In genomic region chr5:88917221-88917620, GRCm38 (mm10) we compare ENCODE assay signal across 24 mouse cellular contexts. TPM values are rescaled to one million over a fixed set of nuclear protein-coding genes. Genes with fewer than 3 reads are reported as not detected.
DNase-seq lines count a peak whose midpoint lies in the region; ATAC-seq and TF ChIP-seq lines count a peak whose summit lies in the region.
"Had no signal": no experiment of that assay in that cellular context is flagged by ENCODE, and none has a peak within 500 bp of the region (broad histone marks: within the 10 kb centered on the region; RNA-seq: fewer than 3 reads in every experiment).

No protein-coding gene starts in this region.

- no peak overlapping the region for H3K9ac ChIP-seq in heart, adult 2 months (ENCODE audit: low read depth, low read length)
- H3K9ac ChIP-seq in heart, embryonic 11.5 days (ENCODE audit: low read depth, low read length) = no peak overlapping the region
- H3K9ac ChIP-seq in liver, adult 2 months (ENCODE audit: low read depth, low read length) = peak overlapping the region; percentile 21; the same call in 1 of the 2 replicates
- H3K9ac ChIP-seq in liver, embryonic 12.5 days = no peak overlapping the region
- H3K9ac ChIP-seq in intestine, embryonic 16.5 days (ENCODE audit: low read depth, low read length) = no peak overlapping the region
- 0 out of 2 replicates have a peak overlapping the region, but pooled peaks have one; percentile 17 for H3K9ac ChIP-seq in stomach, embryonic 16.5 days (ENCODE audit: low read length)
- H3K9ac ChIP-seq in kidney, embryonic 16.5 days (replicated peaks; ENCODE audit: low read length) = no peak overlapping the region
- H3K9ac ChIP-seq: forebrain, postnatal 0 days; heart, embryonic 12.5 days; heart, embryonic 15.5 days; hindbrain, embryonic 13.5 days had no signal

- no peaks in the 10 kb centered on the region for H3K79me2 ChIP-seq in heart, adult 2 months (replicated peaks; ENCODE audit: control insufficient read depth, insufficient read depth, low read length)
- H3K79me2 ChIP-seq in liver, adult 2 months (ENCODE audit: control insufficient read depth, insufficient read depth, low read length) = peaks cover 13% of the 10 kb centered on the region

- peaks cover 6% of the 10 kb centered on the region; the same call in 1 of the 2 replicates for H3K36me3 ChIP-seq in heart, adult 2 months (ENCODE audit: control insufficient read depth, insufficient read depth, low read length)
- no peaks in the 10 kb centered on the region for H3K36me3 ChIP-seq in heart, embryonic 11.5 days (ENCODE audit: control insufficient read depth, insufficient read depth, low read length)
- no peaks in the 10 kb centered on the region for H3K36me3 ChIP-seq in liver, adult 2 months (ENCODE audit: control insufficient read depth, insufficient read depth, low read length)
- no peaks in the 10 kb centered on the region for H3K36me3 ChIP-seq in liver, embryonic 12.5 days
- H3K36me3 ChIP-seq in intestine, embryonic 16.5 days (ENCODE audit: control insufficient read depth, insufficient read depth, low read length) = no peaks in the 10 kb centered on the region
- H3K36me3 ChIP-seq in stomach, embryonic 16.5 days (ENCODE audit: control insufficient read depth, insufficient read depth, low read length) = no peaks in the 10 kb centered on the region
- H3K36me3 ChIP-seq in kidney, embryonic 16.5 days (ENCODE audit: insufficient read depth, low read length) = no peaks in the 10 kb centered on the region
- H3K36me3 ChIP-seq: forebrain, embryonic 10.5 days; heart, embryonic 12.5 days; heart, embryonic 15.5 days; hindbrain, embryonic 10.5 days; hindbrain, embryonic 13.5 days had no signal

- H3K9me3 ChIP-seq in heart, embryonic 11.5 days (replicated peaks; ENCODE audit: control insufficient read depth, low read length) = no peaks in the 10 kb centered on the region
- H3K9me3 ChIP-seq in liver, embryonic 12.5 days (replicated peaks) = no peaks in the 10 kb centered on the region
- no peaks in the 10 kb centered on the region for H3K9me3 ChIP-seq in intestine, embryonic 16.5 days (ENCODE audit: control insufficient read depth, low read length)
- H3K9me3 ChIP-seq in stomach, embryonic 16.5 days (replicated peaks; ENCODE audit: control insufficient read depth, low read length) = no peaks in the 10 kb centered on the region
- no peaks in the 10 kb centered on the region for H3K9me3 ChIP-seq in kidney, embryonic 16.5 days (ENCODE audit: low read length)
- H3K9me3 ChIP-seq: forebrain, embryonic 10.5 days; heart, embryonic 12.5 days; heart, embryonic 15.5 days; hindbrain, embryonic 10.5 days; hindbrain, embryonic 13.5 days had no signal

- no peaks in the 10 kb centered on the region for H3K27me3 ChIP-seq in heart, adult 2 months (ENCODE audit: control insufficient read depth, insufficient read depth, low read length)
- H3K27me3 ChIP-seq in heart, embryonic 11.5 days (ENCODE audit: control insufficient read depth, insufficient read depth, low read length) = no peaks in the 10 kb centered on the region
- H3K27me3 ChIP-seq in liver, adult 2 months (ENCODE audit: control insufficient read depth, insufficient read depth, low read length) = no peaks in the 10 kb centered on the region
- H3K27me3 ChIP-seq in liver, embryonic 12.5 days (replicated peaks) = no peaks in the 10 kb centered on the region
- H3K27me3 ChIP-seq in intestine, embryonic 16.5 days (replicated peaks; ENCODE audit: control insufficient read depth, insufficient read depth, low read length) = no peaks in the 10 kb centered on the region
- H3K27me3 ChIP-seq in stomach, embryonic 16.5 days (ENCODE audit: control insufficient read depth, insufficient read depth, low read length) = no peaks in the 10 kb centered on the region
- no peaks in the 10 kb centered on the region for H3K27me3 ChIP-seq in kidney, embryonic 16.5 days (ENCODE audit: insufficient read depth, low read length)
- H3K27me3 ChIP-seq: heart, embryonic 12.5 days; heart, embryonic 15.5 days; hindbrain, embryonic 13.5 days had no signal

- no peak overlapping the region for H3K4me3 ChIP-seq in heart, adult 2 months
- H3K4me3 ChIP-seq in heart, embryonic 11.5 days (ENCODE audit: low read depth, low read length) = no peak overlapping the region
- no peak overlapping the region for H3K4me3 ChIP-seq in liver, adult 2 months (ENCODE audit: insufficient read depth, low read depth, low read length)
- no peak overlapping the region for H3K4me3 ChIP-seq in liver, embryonic 12.5 days
- no peak overlapping the region for H3K4me3 ChIP-seq in intestine, embryonic 16.5 days (ENCODE audit: low read length)
- no peak overlapping the region for H3K4me3 ChIP-seq in stomach, embryonic 16.5 days (replicated peaks; ENCODE audit: low read length)
- no peak overlapping the region for H3K4me3 ChIP-seq in kidney, embryonic 16.5 days (ENCODE audit: low read length)
- H3K4me3 ChIP-seq: forebrain, embryonic 10.5 days; gastrocnemius, adult 2 months; heart, embryonic 12.5 days; heart, embryonic 15.5 days; hindbrain, embryonic 10.5 days; hindbrain, embryonic 13.5 days had no signal

- no peaks in the 10 kb centered on the region; the same call in 1 of the 2 replicates for H3K4me1 ChIP-seq in heart, adult 2 months (ENCODE audit: control insufficient read depth, insufficient read depth, low read length)
- H3K4me1 ChIP-seq in heart, embryonic 11.5 days (ENCODE audit: control insufficient read depth, insufficient read depth, low read length) = peaks cover 7% of the 10 kb centered on the region
- peaks cover 12% of the 10 kb centered on the region for H3K4me1 ChIP-seq in liver, adult 2 months (ENCODE audit: control insufficient read depth, insufficient read depth, low read length)
- no peaks in the 10 kb centered on the region for H3K4me1 ChIP-seq in liver, embryonic 12.5 days
- no peaks in the 10 kb centered on the region for H3K4me1 ChIP-seq in intestine, embryonic 16.5 days (ENCODE audit: control insufficient read depth, insufficient read depth, low read length)
- H3K4me1 ChIP-seq in stomach, embryonic 16.5 days (ENCODE audit: control insufficient read depth, insufficient read depth, low read length) = peaks cover 3% of the 10 kb centered on the region; the same call in 1 of the 2 replicates
- H3K4me1 ChIP-seq in kidney, embryonic 16.5 days (ENCODE audit: insufficient read depth, low read length) = peaks cover 4% of the 10 kb centered on the region; the same call in 1 of the 2 replicates
- H3K4me1 ChIP-seq: forebrain, embryonic 10.5 days; hindbrain, embryonic 10.5 days; hindbrain, embryonic 13.5 days had no signal

- no peak for ATAC-seq in heart, embryonic 11.5 days (replicated peaks; ENCODE audit: insufficient number of reproducible peaks, low FRiP score, low TSS enrichment)
- no peak for ATAC-seq in liver, embryonic 12.5 days
- ATAC-seq in intestine, embryonic 16.5 days = no peak
- ATAC-seq in stomach, embryonic 16.5 days (ENCODE audit: insufficient read depth, low FRiP score) = no peak
- ATAC-seq in kidney, embryonic 16.5 days (ENCODE audit: low FRiP score, low TSS enrichment) = no peak
- ATAC-seq: activated CD4-positive, CD25-positive, alpha-beta regulatory T cell, adult 4 months; forebrain, embryonic 14.5 days; forebrain, postnatal 0 days; hindbrain, embryonic 16.5 days had no signal

- H3K27ac ChIP-seq in heart, adult 2 months = peak overlapping the region; percentile 64
- H3K27ac ChIP-seq in heart, embryonic 11.5 days (ENCODE audit: low read depth, low read length) = no peak overlapping the region
- H3K27ac ChIP-seq in liver, adult 2 months (replicated peaks; ENCODE audit: insufficient read depth, low read depth, low read length) = peak overlapping the region; percentile 91
- no peak overlapping the region for H3K27ac ChIP-seq in liver, embryonic 12.5 days
- H3K27ac ChIP-seq in intestine, embryonic 16.5 days (ENCODE audit: low read length) = peak overlapping the region; percentile 46; the same call in 1 of the 2 replicates
- H3K27ac ChIP-seq in stomach, embryonic 16.5 days (ENCODE audit: low read length) = no peak overlapping the region
- no peak overlapping the region for H3K27ac ChIP-seq in kidney, embryonic 16.5 days (ENCODE audit: low read length)
- H3K27ac ChIP-seq: forebrain, embryonic 10.5 days; gastrocnemius, adult 2 months; hindbrain, embryonic 10.5 days; hindbrain, embryonic 13.5 days had no signal

- no peak for TF ChIP-seq CTCF in heart, adult 2 months (IDR thresholded peaks at IDR 0.05)
- TF ChIP-seq CTCF in liver, adult 2 months (IDR thresholded peaks at IDR 0.05; ENCODE audit: low read depth, low read length) = no peak

- intact Hi-C loops in heart, adult 2 months (cut with DNase I) = no loop called here
- intact Hi-C loops in left cerebral cortex, postnatal 14 days (cut with DNase I) = no loop called here

- no peak overlapping the region for H3K4me2 ChIP-seq in heart, embryonic 11.5 days
- H3K4me2 ChIP-seq in liver, embryonic 12.5 days = no peak overlapping the region
- H3K4me2 ChIP-seq in intestine, embryonic 16.5 days (ENCODE audit: low read depth, low read length) = 0 out of 2 replicates have a peak overlapping the region, but pooled peaks have one; percentile 4
- H3K4me2 ChIP-seq in stomach, embryonic 16.5 days (ENCODE audit: low read depth, low read length) = no peak overlapping the region
- no peak overlapping the region for H3K4me2 ChIP-seq in kidney, embryonic 16.5 days (replicated peaks; ENCODE audit: low read depth, low read length)
- H3K4me2 ChIP-seq: hindbrain, embryonic 13.5 days had no signal

- DNase-seq in heart, adult 2 months = no peak
- peak; percentile 78 for DNase-seq in liver, adult 2 months (ENCODE audit: extremely low read depth, low read depth, low spot score)
- DNase-seq in left cerebral cortex, postnatal 14 days (ENCODE audit: low spot score in 2 of 2) = no peak
- DNase-seq: adrenal gland, adult 8-10 months; adrenal gland, postnatal 25 days; cerebellum, adult 18-20 months; cerebellum, adult 9-10 months; cerebellum, postnatal 14 days; forebrain, postnatal 0 days; gastrocnemius, adult 2 months; gastrocnemius, postnatal 14 days had no signal

- TF ChIP-seq POLR2A in heart, adult 2 months (IDR thresholded peaks at IDR 0.05; ENCODE audit: insufficient read depth, low read depth, low read length) = no peak
- TF ChIP-seq POLR2A in liver, adult 2 months (IDR thresholded peaks at IDR 0.05; ENCODE audit: extremely low read depth, insufficient read depth, low read length) = no peak

- TF ChIP-seq EP300 in heart, adult 2 months (IDR thresholded peaks at IDR 0.05; ENCODE audit: insufficient read depth, low read depth, low read length) = no peak

- 80% methylated on average over 3 of the region's 3 CpGs for WGBS in heart, adult 2 months
- 92% methylated on average over 3 of the region's 3 CpGs for WGBS in heart, embryonic 11.5 days (ENCODE audit: insufficient replicate concordance)
- WGBS in liver, adult 2 months = 46% methylated on average over 3 of the region's 3 CpGs
- WGBS in liver, embryonic 12.5 days (ENCODE audit: insufficient replicate concordance) = 67% methylated on average over 3 of the region's 3 CpGs
- 84% methylated on average over 3 of the region's 3 CpGs for WGBS in intestine, embryonic 16.5 days
- 66% methylated on average over 3 of the region's 3 CpGs for WGBS in stomach, embryonic 16.5 days
- whole genome bisulfite sequencing in kidney, embryonic 16.5 days = 75% methylated on average over 3 of the region's 3 CpGs

RNA-seq across cellular contexts. Expression of gene Slc4a4, which starts 30.6 kb away (rescaled TPM):
- total RNA-seq in heart, adult 2 months (2021) = 10 to 100 TPM; 19.4 to 25.5 TPM
- polyA plus RNA-seq in heart, adult 2 months (2012; rRNA removed) = 4.9 and 9.3 TPM in 2 replicates
- 2.9 and 3.4 TPM in 2 replicates for polyA plus RNA-seq in heart, embryonic 11.5 days (2014; fragmentation: Nextera tagmentation; extraction: Ambion mirVana)
- 30.2 and 33.4 TPM in 2 replicates for total RNA-seq in liver, adult 2 months (2014; rRNA removed)
- 12.0 and 15.9 TPM in 2 replicates for polyA plus RNA-seq in liver, adult 2 months (2012; rRNA removed)
- 1.4 and 1.6 TPM in 2 replicates for polyA plus RNA-seq in liver, embryonic 12.5 days (2016; fragmentation: Nextera tagmentation; extraction: Ambion mirVana)
- polyA plus RNA-seq in intestine, embryonic 16.5 days (2015; fragmentation: Nextera tagmentation; extraction: Ambion mirVana) = 2.4 and 2.6 TPM in 2 replicates
- 1.8 and 2.6 TPM in 2 replicates for polyA plus RNA-seq in stomach, embryonic 16.5 days (2015; fragmentation: Nextera tagmentation; extraction: Ambion mirVana)
- total RNA-seq in left cerebral cortex, postnatal 14 days (2021) = 100 to 1,000 TPM; 110 to 122 TPM
- 11.1 and 12.7 TPM in 2 replicates for polyA plus RNA-seq in kidney, embryonic 16.5 days (2015; fragmentation: Nextera tagmentation; extraction: Ambion mirVana)

Comparison
In these comparisons a context has a peak if more than half of its experiments do, and no peak if none do; other contexts are left out.
1. H3K27ac ChIP-seq: peak in heart, adult 2 months (single experiment), liver, adult 2 months (single experiment) and intestine, embryonic 16.5 days (single experiment); none in heart, embryonic 11.5 days (single experiment), liver, embryonic 12.5 days (single experiment), stomach, embryonic 16.5 days (single experiment) and kidney, embryonic 16.5 days (single experiment).
2. H3K9ac ChIP-seq: peak in liver, adult 2 months (single experiment) and stomach, embryonic 16.5 days (single experiment); none in heart, adult 2 months (single experiment), heart, embryonic 11.5 days (single experiment), liver, embryonic 12.5 days (single experiment), intestine, embryonic 16.5 days (single experiment) and kidney, embryonic 16.5 days (single experiment).